Mouse (Mus musculus) embryonic stem cell, embryonic (primary cell): ENCODE measurements around the gene Rnh1.

Experiments
- CTCF ChIA-PET, 4 experiments: fragments of 300-600 bp in 2 of 4; fragments of 350-600 bp in 2 of 4; sonication (Branson Sonifier 250); formaldehyde crosslinking; loops; one replicate each; lab custom pipeline; 2022; ENCODE audit warnings: inconsistent platforms in 2 of 4; lab: Charles Lee
- POLR2A ChIA-PET, 4 experiments: fragments of 300-600 bp in 2 of 4; fragments of 350-600 bp in 2 of 4; sonication (Branson Sonifier 250); formaldehyde crosslinking; loops; one replicate each; lab custom pipeline; 2022; ENCODE audit warnings: antibody characterized with exemption in 4 of 4, inconsistent platforms in 1 of 4; lab: Charles Lee

Gene Rnh1

DNA sequence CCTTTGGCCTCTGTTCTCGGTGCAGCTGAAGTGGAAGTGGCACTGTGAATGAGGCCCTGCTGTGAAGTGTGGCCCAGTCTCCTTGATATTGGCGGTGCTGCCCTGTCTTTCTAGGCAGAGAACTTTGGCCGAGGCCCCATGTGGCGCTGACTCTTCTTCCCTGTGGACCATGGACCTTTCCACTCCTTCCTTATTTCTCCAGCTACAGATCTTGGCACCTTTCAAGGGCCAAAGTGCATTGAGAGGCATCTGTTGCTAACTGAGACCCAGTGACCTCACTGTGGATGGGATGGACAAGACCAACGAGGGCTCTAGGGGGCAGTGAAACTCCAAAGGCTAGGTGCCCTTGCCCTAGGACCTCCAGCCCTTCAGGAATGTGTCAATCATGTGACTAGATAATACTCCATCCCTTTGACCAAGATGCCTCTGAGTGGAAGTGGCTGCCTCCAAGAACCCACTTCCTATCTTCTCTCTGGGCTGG lies 51.6 kb downstream of the Rnh1 start:
- ChIA-PET POLR2A (interaction anchor here in 2 of 4 experiments (0.5 to 5.2 kb wide), 11 partner anchors 11 to 208 kb away, joined by 3 to 67 read pairs (median 13); partner anchors contain the start of genes Hras (in 1 of the 2), Lrrc56 (in 1 of the 2) and Sigirr (in 1 of the 2)), CTCF (interaction anchor here in 1 of 4 experiments (0.5 kb wide), 1 partner anchor 29 kb away, joined by 3 read pairs; no protein-coding TSS in a partner anchor)

DNA sequence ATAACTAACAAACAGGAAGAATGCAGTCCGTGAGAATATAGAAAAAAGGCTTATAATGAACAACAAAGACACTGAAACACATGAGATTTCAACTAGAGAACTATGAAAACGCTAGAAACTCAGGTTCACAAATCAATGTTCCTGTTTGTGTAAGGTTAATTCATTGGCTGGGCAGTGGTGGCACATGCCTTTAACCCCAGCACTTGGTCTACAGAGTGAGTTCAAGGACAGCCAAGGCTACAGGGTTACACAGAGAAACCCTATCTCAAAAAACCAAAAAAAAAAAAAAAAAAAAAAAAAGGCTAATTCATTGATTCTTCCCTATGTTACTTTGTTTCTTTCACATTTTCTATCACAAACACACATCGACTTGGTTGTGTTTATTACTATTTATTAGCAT lies 52.1 kb downstream of the Rnh1 start:
- POLR2A ChIA-PET: interaction anchor here in 2 of 4 experiments (0.5 to 5.2 kb wide), 6 partner anchors 12 to 207 kb away, joined by 3 to 41 read pairs (median 10); partner anchors contain the start of genes Hras (in 1 of the 2), Lrrc56 (in 1 of the 2) and Sigirr (in 1 of the 2)

DNA sequence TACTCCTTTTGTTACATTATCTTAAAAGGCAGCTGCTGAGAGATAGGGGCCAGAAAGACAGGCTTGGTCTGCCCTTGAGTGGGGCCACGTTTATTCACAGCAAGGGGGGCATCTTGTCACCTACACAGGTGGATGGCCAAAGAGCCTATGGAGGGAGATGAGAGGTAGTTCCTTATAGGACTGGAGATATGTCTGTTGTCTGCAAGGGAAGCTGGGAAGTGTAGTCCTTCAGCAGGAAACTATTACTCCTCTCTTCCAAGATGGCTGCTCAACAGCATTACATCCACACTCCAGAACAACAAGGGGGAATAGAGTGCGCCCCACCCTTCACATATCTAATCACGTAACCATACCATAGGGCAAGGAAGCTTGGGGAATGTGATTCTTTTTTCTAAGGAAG lies 53.2 kb downstream of the Rnh1 start:
- CTCF ChIA-PET: no interaction called here
- POLR2A ChIA-PET: interaction anchor here in 3 of 4 experiments (0.9 to 2.8 kb wide), 10 partner anchors 17 to 273 kb away, joined by 3 to 8 read pairs (median 4); partner anchors contain the start of genes Sigirr (in 2 of the 3), Taldo1 (in 2 of the 3), Hras (in 1 of the 3) and Rassf7 (in 1 of the 3)

More for the DNA sequence above, 52.1 kb downstream of the Rnh1 start:
- CTCF ChIA-PET: interaction anchor here in 1 of 4 experiments (0.5 kb wide), 1 partner anchor 29 kb away, joined by 3 read pairs; no protein-coding TSS in a partner anchor

DNA sequence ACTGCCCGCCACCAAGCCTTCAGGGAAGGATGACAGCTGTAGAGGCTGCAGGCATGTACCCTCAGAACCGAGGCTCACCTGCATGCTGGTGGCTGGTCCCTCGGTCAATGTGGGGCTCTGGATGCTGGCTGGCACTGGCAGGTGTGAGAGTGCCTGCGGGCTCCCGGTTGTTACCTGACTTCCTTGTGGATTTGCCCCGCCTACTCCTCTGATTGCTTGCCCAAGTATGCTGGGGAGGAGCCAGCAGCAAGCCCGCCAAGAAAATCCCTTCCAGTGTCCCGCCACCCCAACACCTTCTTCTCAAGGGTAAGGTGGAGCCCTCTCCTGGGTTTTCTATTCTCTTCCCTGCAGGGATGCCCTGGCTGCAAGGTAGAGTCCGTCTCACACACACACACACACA lies 55.0 kb downstream of the Rnh1 start, which contains the start of gene Ano9:
Gene Ano9, minus strand, starts transcription at position 171 of the 400 bp plus-strand sequence.
- CTCF ChIA-PET: interaction anchor here in 2 of 4 experiments (0.7 to 1.1 kb wide), 2 partner anchors 14 to 25 kb away, joined by 3 to 5 read pairs; no protein-coding TSS in a partner anchor

DNA sequence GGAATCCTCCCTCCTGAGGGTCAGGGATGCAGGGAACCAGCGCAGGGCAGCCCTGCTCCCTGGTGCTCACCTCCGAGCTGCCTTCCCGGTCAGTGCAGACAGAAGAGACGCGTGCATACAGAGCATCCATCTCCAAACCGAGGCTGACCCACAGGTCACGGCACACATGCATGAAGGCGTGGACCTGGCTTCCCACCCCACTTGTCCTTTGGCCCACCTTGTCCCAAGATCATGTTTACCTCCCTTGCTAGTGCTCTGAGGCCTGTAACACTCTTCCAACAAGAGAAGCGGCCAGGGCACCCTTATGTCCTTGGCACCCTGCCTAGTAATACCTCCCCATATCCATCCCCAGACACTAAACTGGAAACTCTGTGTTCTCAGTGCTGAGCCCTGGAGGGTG lies 56.8 kb downstream of the Rnh1 start:
- CTCF ChIA-PET: interaction anchor here in 2 of 4 experiments (1.2 kb wide), 2 partner anchors 16 to 60 kb away, joined by 3 to 4 read pairs; no protein-coding TSS in a partner anchor
- POLR2A ChIA-PET: interaction anchor here in 2 of 4 experiments (0.6 to 1.6 kb wide), 6 partner anchors 9 to 333 kb away, joined by 3 to 5 read pairs (median 4); partner anchors contain the start of gene Sigirr (in 1 of the 2)

More for the DNA sequence above, 55.0 kb downstream of the Rnh1 start, which contains the start of gene Ano9:
- POLR2A ChIA-PET: interaction anchor here in 3 of 4 experiments (0.5 to 1.8 kb wide), 7 partner anchors 25 to 345 kb away, joined by 3 to 6 read pairs (median 4); partner anchors contain the start of gene Rassf7 (in 1 of the 3)
